Mouse (Mus musculus) ES-Bruce4 (cell line): ENCODE data around the gene Havcr2. TPM values are rescaled to one million over a fixed set of nuclear protein-coding genes. Genes with fewer than 3 reads are reported as not detected.
"Not testable (repeated sequence)": the region's sequence is repeated elsewhere in the genome, so short reads cannot be mapped to it uniquely, and the experiment has no call there.

Experiments
- H3K27ac ChIP-seq: 2 replicates; pipeline ENCODE4 v1.5.1; 2012; ENCODE audit warnings: low read length, inconsistent platforms; ENCODE audit not compliant: insufficient read depth
- H3K27me3 ChIP-seq: 2 replicates; pipeline ENCODE4 v1.6.1; 2012; ENCODE audit warnings: mild to moderate bottlenecking, low read length, inconsistent platforms; ENCODE audit not compliant: control insufficient read depth, poor library complexity, insufficient read depth, severe bottlenecking
- H3K36me3 ChIP-seq: 2 replicates; pipeline ENCODE4 v1.6.1; 2012; ENCODE audit warnings: inconsistent platforms, mild to moderate bottlenecking, low read length, moderate library complexity; ENCODE audit not compliant: control insufficient read depth, poor library complexity, insufficient read depth, severe bottlenecking
- H3K4me1 ChIP-seq: one replicate; pipeline ENCODE4 v1.8.1; 2011; ENCODE audit warnings: low read length; ENCODE audit not compliant: control insufficient read depth, insufficient read depth
- H3K4me3 ChIP-seq: 2 replicates; pipeline ENCODE4 v1.5.1; 2011; ENCODE audit warnings: low read depth, mild to moderate bottlenecking, low read length
- H3K9ac ChIP-seq: 2 replicates; pipeline ENCODE4 v1.6.1; 2012; ENCODE audit warnings: low read depth, mild to moderate bottlenecking, inconsistent platforms; ENCODE audit not compliant: poor library complexity, severe bottlenecking
- H3K9me3 ChIP-seq: replicated peaks from 2 replicates; pipeline ENCODE4 v1.6.1; 2012; ENCODE audit warnings: mild to moderate bottlenecking, low read length, inconsistent platforms; ENCODE audit not compliant: control insufficient read depth, poor library complexity, insufficient read depth, severe bottlenecking
- CTCF ChIP-seq: IDR thresholded peaks from one replicate; pipeline ENCODE4 v1.8.1; 2011; ENCODE audit warnings: low read depth, low read length
- EP300 ChIP-seq: IDR thresholded peaks from 2 replicates; pipeline ENCODE4 v1.6.1; 2011; ENCODE audit warnings: low read depth, low read length; ENCODE audit not compliant: insufficient read depth
- POLR2A ChIP-seq: IDR thresholded peaks from one replicate; pipeline ENCODE4 v1.8.1; 2011; ENCODE audit warnings: low read length; ENCODE audit not compliant: insufficient read depth
- polyA plus RNA-seq: library from polyadenylated mRNA; stranded (reverse); fragments of >200 nt; gene quantifications from 2 replicates; pipeline ENCODE4 v1.2.4, GENCODE M21; 2011; ENCODE audit warnings: low read depth; ENCODE audit not compliant: missing spikeins, insufficient read depth, insufficient read length

Havcr2 gene
- polyA plus RNA-seq, 1 experiment, result not detected

GRCm38 (mm10) chr11:46509900-46510299 is 55.2 kb downstream of the Havcr2 start:
- Histone ChIP-seq H3K4me3 (no peak overlapping the region), H3K27me3 (no peaks in the 10 kb centered on the region), H3K9ac (no peak overlapping the region), H3K4me1 (no peaks in the 10 kb centered on the region), H3K27ac (no peak overlapping the region), H3K36me3 (no peaks in the 10 kb centered on the region), H3K9me3 (0 out of 2 replicates have a peak, but pooled peaks cover 2% of the 10 kb centered on the region)
- TF ChIP-seq POLR2A (no peak), EP300 (no peak), CTCF (no peak)

GRCm38 (mm10) chr11:46521341-46521740 is 66.6 kb downstream of the Havcr2 start:
- not testable (repeated sequence) for H3K4me1 ChIP-seq, H3K4me3 ChIP-seq, H3K9me3 ChIP-seq, H3K27me3 ChIP-seq, H3K27ac ChIP-seq, H3K36me3 ChIP-seq, H3K9ac ChIP-seq

- TF ChIP-seq CTCF (peak; percentile 7), POLR2A (no peak)
- H3K9ac ChIP-seq, result no peak overlapping the region
- peaks cover 2% of the 10 kb centered on the region for H3K4me1 ChIP-seq
- H3K4me3 ChIP-seq, result no peak overlapping the region
- no peaks in the 10 kb centered on the region for H3K9me3 ChIP-seq
- no peak overlapping the region for H3K27ac ChIP-seq
- H3K36me3 ChIP-seq, result no peaks in the 10 kb centered on the region
- H3K27me3 ChIP-seq, result no peaks in the 10 kb centered on the region
Measured at GRCm38 (mm10) chr11:46522719-46523118, 68.0 kb downstream of the Havcr2 start.

GRCm38 (mm10) chr11:46523912-46524311 is 69.2 kb downstream of the Havcr2 start, which contains the start of gene Gm12169:
Gm12169 (plus strand) TSS chr11:46524212.
- Histone ChIP-seq H3K9ac (no peak within 1 kb of the TSS), H3K36me3 (no peaks in the 10 kb centered on the region), H3K4me1 (peaks cover 2% of the 10 kb centered on the region), H3K4me3 (no peak within 1 kb of the TSS), H3K27me3 (no peaks in the 10 kb centered on the region), H3K27ac (no peak within 1 kb of the TSS), H3K9me3 (no peaks in the 10 kb centered on the region)
- TF ChIP-seq CTCF (no peak), POLR2A (no peak), EP300 (no peak)

GRCm38 (mm10) chr11:46530149-46530548 is 75.4 kb downstream of the Havcr2 start:
- no peak overlapping the region for H3K4me3 ChIP-seq
- no peak overlapping the region for H3K9ac ChIP-seq
- H3K4me1 ChIP-seq, result peaks cover 2% of the 10 kb centered on the region
- no peaks in the 10 kb centered on the region for H3K9me3 ChIP-seq
- no peaks in the 10 kb centered on the region for H3K27me3 ChIP-seq
- no peaks in the 10 kb centered on the region for H3K36me3 ChIP-seq
- TF ChIP-seq CTCF, result no peak
- TF ChIP-seq POLR2A, result no peak
- no peak for TF ChIP-seq EP300
- H3K27ac ChIP-seq, result no peak overlapping the region

Other genes with a start within 250 kb of the Havcr2 start
- not detected in 2 replicates for gene Fndc9, start 219.4 kb upstream of the Havcr2 start, polyA plus RNA-seq
- gene Cyfip2, start 142.1 kb upstream of the Havcr2 start, polyA plus RNA-seq, result 31.2 and 33.1 TPM in 2 replicates
- gene Itk, start 65.4 kb upstream of the Havcr2 start, polyA plus RNA-seq, result not detected in 2 replicates
- gene Fam71b, start 58.4 kb upstream of the Havcr2 start, polyA plus RNA-seq, result not detected in 2 replicates
- gene Med7, start 18.0 kb upstream of the Havcr2 start, polyA plus RNA-seq, result 48.6 and 57.4 TPM in 2 replicates
- gene Gm12169, start 69.3 kb downstream of the Havcr2 start, polyA plus RNA-seq, result not detected in 2 replicates
- not detected in 2 replicates for gene BC053393, start 116.6 kb downstream of the Havcr2 start, polyA plus RNA-seq
- not detected in 2 replicates for gene Dppa1, start 174.3 kb downstream of the Havcr2 start, polyA plus RNA-seq